Mouse (Mus musculus) limb, embryonic 13.5 days (tissue): ENCODE measurements around the gene Gm20388. TPM values are rescaled to one million over a fixed set of nuclear protein-coding genes. Genes with fewer than 3 reads are reported as not detected.

ENCODE experiments used
- ATAC-seq: fragments of 200-750 bp; cut with Nextera tagmentation; 2 replicates; pipeline ENCODE4 v1.8.0; 2017; ENCODE audit warnings: low read depth, moderate number of reproducible peaks, moderate TSS enrichment; ENCODE audit not compliant: low FRiP score
- H3K27ac ChIP-seq: fragments of 300-500 bp; sonication (generic); 2 replicates; pipeline ENCODE4 v1.5.1; 2015; ENCODE audit warnings: inconsistent platforms, mild to moderate bottlenecking, moderate library complexity
- H3K27me3 ChIP-seq: fragments of 300-500 bp; sonication (generic); 2 replicates; pipeline ENCODE4 v1.6.1; 2015; ENCODE audit warnings: mild to moderate bottlenecking, inconsistent platforms
- H3K36me3 ChIP-seq: fragments of 300-500 bp; sonication (generic); 2 replicates; pipeline ENCODE4 v1.6.1; 2015; ENCODE audit warnings: inconsistent platforms, mild to moderate bottlenecking, moderate library complexity
- H3K4me1 ChIP-seq: fragments of 300-500 bp; sonication (generic); 2 replicates; pipeline ENCODE4 v1.6.1; 2015; ENCODE audit warnings: inconsistent platforms
- H3K4me2 ChIP-seq: fragments of 300-500 bp; sonication (generic); replicated peaks from 2 replicates; pipeline ENCODE4 v1.6.1; 2015; ENCODE audit warnings: inconsistent platforms, mild to moderate bottlenecking, moderate library complexity
- H3K4me3 ChIP-seq: fragments of 300-500 bp; sonication (generic); 2 replicates; pipeline ENCODE4 v1.5.1; 2015; ENCODE audit warnings: moderate library complexity, mild to moderate bottlenecking, inconsistent platforms
- H3K9ac ChIP-seq: fragments of 300-500 bp; sonication (generic); 2 replicates; pipeline ENCODE4 v1.6.1; 2015; ENCODE audit warnings: mild to moderate bottlenecking, inconsistent platforms
- H3K9me3 ChIP-seq: fragments of 300-500 bp; sonication (generic); 2 replicates; pipeline ENCODE4 v1.6.1; 2016; ENCODE audit warnings: inconsistent platforms
- WGBS: fragments of 180-500 bp; shearing (Covaris S2); methylation state at CpG from one replicate; pipeline ENCODE4 v1.1.7; 2015; 5-methylcytosine and 5-hydroxymethylcytosine counted together
- polyA plus RNA-seq: library from polyadenylated mRNA; unstranded; fragments of >200 nt; fragmentation: Nextera tagmentation; extraction: Ambion mirVana; gene quantifications from 2 replicates; pipeline ENCODE4 v1.2.1, GENCODE M21; 2015

The Gm20388 gene
- polyA plus RNA-seq, 1 experiment from 2014 or later, result 7.1 TPM

DNA sequence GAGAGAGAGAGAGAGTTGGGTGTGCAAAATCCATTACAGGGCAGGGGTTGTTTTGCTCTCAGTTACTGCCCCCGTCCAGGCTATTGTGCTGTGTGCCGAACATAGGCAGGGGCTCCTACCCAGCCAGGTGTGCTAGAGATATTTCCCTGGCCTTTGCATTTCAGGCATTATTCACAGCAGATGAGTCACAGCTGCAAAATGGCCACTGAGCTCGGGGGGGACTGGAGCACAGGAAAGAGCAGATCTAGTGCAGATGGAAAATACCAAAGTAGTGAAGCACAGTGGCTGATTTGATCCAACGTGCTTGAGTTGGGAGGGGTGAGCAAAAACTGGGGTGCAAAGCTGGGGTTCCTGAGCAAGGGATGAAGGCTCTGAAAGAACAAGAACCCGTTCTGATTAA lies 210.3 kb downstream of the Gm20388 start:
- Histone ChIP-seq H3K9me3 (no peaks in the 10 kb centered on the region), H3K4me1 (0 out of 2 replicates have a peak, but pooled peaks cover 4% of the 10 kb centered on the region), H3K27ac (no peak overlapping the region), H3K4me3 (no peak overlapping the region), H3K27me3 (peaks cover 37% of the 10 kb centered on the region), H3K9ac (no peak overlapping the region), H3K36me3 (no peaks in the 10 kb centered on the region), H3K4me2 (no peak overlapping the region)
- ATAC-seq, result no peak
- 48% methylated on average over 5 of the region's 5 CpGs for WGBS

DNA sequence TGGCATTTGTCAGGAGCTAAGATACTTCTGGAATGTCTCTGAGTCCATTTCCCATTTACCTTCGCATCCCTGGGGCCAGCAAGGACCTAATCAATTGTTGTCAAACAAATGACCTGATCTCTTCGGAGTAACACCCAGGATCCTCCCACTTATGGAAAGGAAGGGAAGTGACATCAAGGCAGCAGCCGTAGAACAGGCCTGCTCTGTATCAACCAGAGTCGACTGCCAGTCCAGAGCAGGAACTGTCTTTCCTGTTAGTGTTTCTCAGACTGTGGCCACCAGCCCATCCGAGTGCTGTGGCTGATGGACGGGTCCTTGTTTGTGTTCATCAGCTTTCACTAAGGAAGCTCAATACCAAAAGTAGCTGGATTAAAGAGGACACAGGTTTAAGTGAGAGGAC lies 213.6 kb downstream of the Gm20388 start:
- Histone ChIP-seq H3K36me3 (no peaks in the 10 kb centered on the region), H3K4me2 (no peak overlapping the region), H3K9ac (no peak overlapping the region), H3K4me1 (0 out of 2 replicates have a peak, but pooled peaks cover 4% of the 10 kb centered on the region), H3K4me3 (no peak overlapping the region), H3K27ac (no peak overlapping the region), H3K9me3 (no peaks in the 10 kb centered on the region), H3K27me3 (peaks cover 18% of the 10 kb centered on the region)
- ATAC-seq, result no peak
- 33% methylated on average over 6 of the region's 6 CpGs for WGBS

DNA sequence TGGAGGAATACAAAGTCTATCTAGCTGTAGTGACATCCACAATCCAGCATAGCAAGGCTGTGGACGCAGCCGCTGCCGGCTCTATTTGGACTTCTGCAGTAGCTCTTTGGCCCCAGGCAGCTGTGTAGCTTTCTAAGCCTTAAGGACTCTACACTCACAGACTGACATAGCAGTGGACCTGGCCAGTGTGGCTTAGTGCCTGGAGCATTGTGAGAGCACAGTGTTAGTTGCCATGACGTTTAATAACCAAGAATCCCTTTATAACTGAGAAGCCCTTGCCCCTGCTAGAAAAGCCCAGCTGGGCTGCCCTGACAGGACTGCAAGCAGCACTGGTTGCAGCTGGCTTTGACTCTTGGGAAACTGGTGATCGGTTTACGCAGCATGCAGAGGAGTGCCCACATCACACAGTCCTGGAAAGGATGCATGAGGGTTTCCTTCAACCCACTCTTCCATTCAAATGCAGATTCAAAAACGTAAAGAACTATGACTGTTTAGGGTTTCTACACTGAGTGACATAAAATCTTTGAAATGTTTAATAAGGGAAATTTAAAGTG lies 214.3 kb downstream of the Gm20388 start:
- H3K9me3 ChIP-seq, result no peaks in the 10 kb centered on the region
- no peaks in the 10 kb centered on the region for H3K36me3 ChIP-seq
- no peak overlapping the region for H3K9ac ChIP-seq
- H3K4me3 ChIP-seq, result no peak overlapping the region
- no peak overlapping the region for H3K27ac ChIP-seq
- H3K27me3 ChIP-seq, result peaks cover 18% of the 10 kb centered on the region
- no peak overlapping the region for H3K4me2 ChIP-seq
- ATAC-seq, result no peak
- 0 out of 2 replicates have a peak, but pooled peaks cover 4% of the 10 kb centered on the region for H3K4me1 ChIP-seq
- 59% methylated on average over 7 of the region's 7 CpGs for WGBS

DNA sequence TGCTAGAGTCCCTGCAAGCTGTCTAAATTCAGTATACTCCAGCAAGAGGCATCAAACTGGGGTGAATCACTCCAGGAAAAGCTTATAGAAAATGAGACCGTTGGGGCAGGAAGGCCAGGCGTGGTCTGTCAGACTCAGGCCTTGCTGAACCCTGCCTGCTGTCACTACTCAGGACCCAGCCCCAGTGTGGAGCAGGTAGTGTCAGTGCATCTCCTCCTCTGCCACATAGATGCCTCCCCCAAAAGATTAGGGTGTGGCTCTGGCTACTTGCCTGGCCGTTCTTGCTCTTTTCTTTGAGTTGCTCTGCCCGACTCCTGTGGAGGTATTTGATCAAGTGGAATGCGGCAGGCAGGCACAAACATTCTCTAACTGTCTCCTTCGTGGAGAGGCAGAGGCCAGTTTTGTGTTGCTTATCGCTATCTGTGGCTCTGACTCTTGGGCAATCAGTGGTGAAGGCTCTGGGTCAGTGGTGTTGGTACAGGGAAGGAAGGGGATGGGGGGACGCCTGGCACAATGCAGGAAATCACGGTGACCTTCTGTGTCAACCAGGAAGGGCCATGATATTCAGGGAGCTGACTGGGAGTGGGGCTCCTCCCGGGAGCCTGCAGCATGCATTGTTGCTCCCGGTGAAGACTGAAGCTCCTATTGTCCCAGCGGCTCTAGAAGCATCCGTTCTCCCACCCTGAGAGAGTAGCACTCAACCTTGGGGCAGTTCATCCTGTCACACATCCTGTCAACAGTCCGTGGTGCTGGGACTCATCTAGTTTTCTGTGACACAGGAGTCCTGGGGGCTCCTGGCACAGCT lies 215.9 kb downstream of the Gm20388 start:
- Histone ChIP-seq H3K4me1 (no peaks in the 10 kb centered on the region), H3K4me2 (no peak overlapping the region), H3K4me3 (no peak overlapping the region), H3K27ac (no peak overlapping the region), H3K36me3 (no peaks in the 10 kb centered on the region), H3K27me3 (peaks cover 18% of the 10 kb centered on the region), H3K9ac (no peak overlapping the region), H3K9me3 (no peaks in the 10 kb centered on the region)
- WGBS, result 50% methylated on average over 14 of the region's 14 CpGs
- ATAC-seq, result no peak

DNA sequence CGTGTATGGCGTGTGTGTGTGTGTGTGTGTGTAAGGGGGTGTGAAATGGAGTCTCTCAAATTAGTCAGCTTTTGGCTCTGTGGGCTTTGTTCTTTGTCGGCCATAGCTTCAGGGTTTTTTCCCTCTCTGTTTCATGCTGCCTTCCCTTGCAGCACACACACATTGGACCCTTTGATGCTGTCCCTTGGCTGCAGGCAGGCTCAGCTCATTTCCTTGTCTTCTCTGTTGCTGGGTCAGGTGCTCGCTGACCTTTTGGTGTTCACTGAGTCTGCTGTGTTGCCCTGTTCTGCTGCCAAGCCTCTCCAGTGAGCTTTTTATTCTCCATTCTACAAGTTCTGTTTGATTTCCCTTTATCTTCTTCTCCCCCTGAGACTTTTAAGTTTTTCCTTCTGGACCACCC lies 218.9 kb downstream of the Gm20388 start:
- Histone ChIP-seq H3K27ac (no peak overlapping the region), H3K9ac (no peak overlapping the region; the same call in 1 of the 2 replicates), H3K36me3 (no peaks in the 10 kb centered on the region), H3K4me2 (no peak overlapping the region), H3K4me1 (no peaks in the 10 kb centered on the region), H3K27me3 (0 out of 2 replicates have a peak, but pooled peaks cover 14% of the 10 kb centered on the region), H3K9me3 (no peaks in the 10 kb centered on the region), H3K4me3 (no peak overlapping the region)
- no peak for ATAC-seq
- WGBS, result 58% methylated on average over 4 of the region's 4 CpGs

DNA sequence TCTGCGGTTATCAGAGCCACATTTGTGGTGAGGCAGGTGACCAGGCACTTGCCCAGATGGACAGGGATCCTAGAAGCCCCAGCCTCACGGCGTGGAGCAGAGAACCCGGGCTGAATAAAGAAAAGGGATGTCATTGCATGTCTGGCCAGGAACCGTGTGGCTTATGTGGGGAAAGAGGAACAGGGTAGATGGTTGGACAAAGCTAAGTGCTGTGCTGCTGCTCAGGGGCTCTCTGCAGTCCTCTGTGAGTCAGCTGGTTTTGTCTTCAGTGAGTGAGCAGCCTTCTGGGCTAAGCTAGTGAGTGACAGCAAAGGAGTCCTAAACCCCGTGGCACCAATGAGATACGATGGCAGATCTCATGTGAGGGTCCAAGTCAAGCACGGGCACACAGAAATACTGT lies 220.5 kb downstream of the Gm20388 start:
- ATAC-seq, result no peak
- Histone ChIP-seq H3K4me3 (no peak overlapping the region), H3K9ac (no peak overlapping the region), H3K27me3 (0 out of 2 replicates have a peak, but pooled peaks cover 10% of the 10 kb centered on the region), H3K4me2 (no peak overlapping the region), H3K4me1 (no peaks in the 10 kb centered on the region), H3K27ac (no peak overlapping the region), H3K36me3 (no peaks in the 10 kb centered on the region), H3K9me3 (no peaks in the 10 kb centered on the region)
- 81% methylated on average over 8 of the region's 8 CpGs for WGBS

DNA sequence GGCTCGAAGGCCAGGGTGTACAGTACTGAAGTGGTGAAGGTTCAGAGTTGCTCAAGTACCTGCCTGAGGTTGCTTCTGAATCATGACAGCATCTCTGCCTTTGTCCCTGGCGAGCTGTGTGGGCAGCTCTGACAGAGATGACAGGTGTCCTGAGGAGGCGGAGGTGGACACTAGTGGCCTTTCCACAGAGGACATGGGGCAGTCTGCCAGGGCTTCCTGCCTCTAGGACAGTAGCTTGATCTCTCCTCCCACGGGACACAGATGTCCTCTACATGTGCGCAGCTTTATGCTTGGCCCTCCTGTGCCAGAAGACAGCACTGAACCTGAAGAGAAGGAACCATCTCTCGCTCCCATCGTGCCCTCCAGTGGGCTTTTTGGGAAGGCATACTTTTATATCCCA lies 222.5 kb downstream of the Gm20388 start:
- no peak for ATAC-seq
- WGBS, result 88% methylated on average over 7 of the region's 7 CpGs

DNA sequence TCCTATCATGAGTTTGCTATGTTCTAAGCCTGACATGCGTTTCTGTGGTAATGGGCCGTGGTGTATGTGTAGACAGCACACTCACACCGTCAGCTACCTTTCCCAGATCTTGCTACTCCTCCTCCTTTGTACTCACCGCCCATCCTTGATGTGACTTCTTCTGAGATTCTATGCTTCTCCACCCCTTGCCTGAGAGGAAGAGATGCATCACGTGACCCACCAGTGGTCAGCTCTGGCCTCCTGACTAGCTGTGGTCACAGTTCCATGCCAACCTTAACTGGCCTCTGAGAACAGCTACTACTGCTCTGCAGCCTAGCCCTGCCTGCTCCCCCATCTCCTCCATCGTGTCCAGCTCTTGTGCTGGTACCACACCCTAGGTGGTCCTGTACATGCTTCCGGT lies 225.0 kb downstream of the Gm20388 start:
- Histone ChIP-seq H3K4me3 (no peak overlapping the region), H3K27me3 (peaks cover 4% of the 10 kb centered on the region; the same call in 1 of the 2 replicates), H3K4me1 (no peaks in the 10 kb centered on the region), H3K9me3 (no peaks in the 10 kb centered on the region), H3K4me2 (no peak overlapping the region), H3K9ac (no peak overlapping the region), H3K27ac (no peak overlapping the region), H3K36me3 (no peaks in the 10 kb centered on the region)
- 91% methylated on average over 7 of the region's 7 CpGs for WGBS
- no peak for ATAC-seq

More for the DNA sequence above, 222.5 kb downstream of the Gm20388 start:
- no peak overlapping the region for H3K4me2 ChIP-seq
- H3K27ac ChIP-seq, result no peak overlapping the region
- no peaks in the 10 kb centered on the region for H3K4me1 ChIP-seq
- H3K36me3 ChIP-seq, result no peaks in the 10 kb centered on the region
- H3K4me3 ChIP-seq, result no peak overlapping the region
- no peak overlapping the region for H3K9ac ChIP-seq
- no peaks in the 10 kb centered on the region for H3K27me3 ChIP-seq
- no peaks in the 10 kb centered on the region for H3K9me3 ChIP-seq

DNA sequence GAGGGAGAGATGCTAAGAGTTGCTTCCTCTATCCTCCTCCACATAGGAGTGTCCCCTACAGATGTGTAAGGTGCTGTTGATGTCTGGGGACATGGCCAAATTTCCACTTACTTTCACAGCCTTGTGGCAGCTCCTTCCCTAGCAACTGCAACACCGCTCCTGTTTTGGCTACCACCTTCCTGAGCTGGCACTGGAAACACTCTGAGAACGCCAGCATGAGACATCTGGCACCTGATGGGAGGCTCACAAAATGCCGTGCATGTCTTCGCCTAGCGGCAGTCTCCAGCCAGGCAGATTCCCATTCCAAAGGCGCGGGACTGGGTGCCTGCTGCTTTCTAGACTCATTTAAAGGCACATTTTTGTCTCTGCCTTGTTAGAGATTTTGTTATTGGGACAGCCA lies 226.0 kb downstream of the Gm20388 start:
- no peak overlapping the region for H3K9ac ChIP-seq
- WGBS, result 52% methylated on average over 7 of the region's 7 CpGs
- H3K4me1 ChIP-seq, result no peaks in the 10 kb centered on the region
- no peaks in the 10 kb centered on the region for H3K9me3 ChIP-seq
- H3K36me3 ChIP-seq, result no peaks in the 10 kb centered on the region
- no peak overlapping the region for H3K4me3 ChIP-seq
- ATAC-seq, result no peak
- H3K27me3 ChIP-seq, result peaks cover 4% of the 10 kb centered on the region; the same call in 1 of the 2 replicates
- no peak overlapping the region for H3K4me2 ChIP-seq
- H3K27ac ChIP-seq, result no peak overlapping the region

DNA sequence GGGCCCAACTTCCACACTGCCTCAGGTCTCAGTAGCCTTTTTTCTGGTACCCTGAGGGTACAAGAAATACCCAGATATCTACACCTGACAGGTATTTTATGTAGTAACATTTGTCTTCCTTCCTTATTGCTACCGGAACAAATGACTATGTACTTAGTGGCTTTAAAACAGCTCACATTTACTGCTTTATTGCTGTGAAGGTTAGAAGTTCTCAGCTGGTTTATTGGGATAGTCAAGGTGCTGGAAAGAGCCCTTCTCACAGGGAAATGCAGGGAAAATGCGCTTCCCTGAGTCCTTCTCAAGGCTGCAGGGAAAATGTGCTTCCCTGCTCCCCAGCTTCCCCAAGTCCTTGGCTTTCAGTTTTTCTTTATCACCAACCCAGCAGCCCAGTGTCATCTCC lies 228.3 kb downstream of the Gm20388 start:
- Histone ChIP-seq H3K4me2 (no peak overlapping the region), H3K9me3 (no peaks in the 10 kb centered on the region), H3K27me3 (peaks cover 4% of the 10 kb centered on the region; the same call in 1 of the 2 replicates), H3K9ac (no peak overlapping the region), H3K4me1 (no peaks in the 10 kb centered on the region), H3K36me3 (no peaks in the 10 kb centered on the region), H3K27ac (no peak overlapping the region), H3K4me3 (no peak overlapping the region)
- no peak for ATAC-seq
- 37% methylated on average over 2 of the region's 2 CpGs for WGBS

DNA sequence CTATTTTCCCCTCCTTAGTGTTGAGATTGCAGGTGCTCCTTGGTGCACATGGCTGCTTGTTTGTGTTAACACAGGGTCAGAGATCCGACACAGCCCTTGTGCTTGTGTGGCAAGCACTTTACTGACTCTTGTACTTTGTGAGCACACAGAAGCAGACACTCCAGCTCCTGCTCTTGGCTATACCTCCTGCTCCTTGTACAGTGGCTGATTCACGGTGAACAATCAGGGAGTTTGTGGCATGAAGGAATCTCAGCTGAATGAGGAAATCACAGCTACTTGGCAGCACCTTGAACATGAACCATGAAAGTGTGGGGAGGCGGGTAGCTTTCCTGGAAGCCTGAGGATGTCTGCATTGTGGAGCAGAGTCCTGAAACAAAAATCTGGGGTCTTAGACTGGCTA lies 230.1 kb downstream of the Gm20388 start:
- peaks cover 4% of the 10 kb centered on the region; the same call in 1 of the 2 replicates for H3K27me3 ChIP-seq
- 61% methylated on average over 3 of the region's 3 CpGs for WGBS
- H3K4me2 ChIP-seq, result no peak overlapping the region
- H3K4me1 ChIP-seq, result peaks cover 8% of the 10 kb centered on the region; the same call in 1 of the 2 replicates
- ATAC-seq, result no peak
- no peak overlapping the region for H3K4me3 ChIP-seq
- H3K9ac ChIP-seq, result no peak overlapping the region; the same call in 1 of the 2 replicates
- H3K36me3 ChIP-seq, result no peaks in the 10 kb centered on the region
- no peak overlapping the region for H3K27ac ChIP-seq
- no peaks in the 10 kb centered on the region for H3K9me3 ChIP-seq

DNA sequence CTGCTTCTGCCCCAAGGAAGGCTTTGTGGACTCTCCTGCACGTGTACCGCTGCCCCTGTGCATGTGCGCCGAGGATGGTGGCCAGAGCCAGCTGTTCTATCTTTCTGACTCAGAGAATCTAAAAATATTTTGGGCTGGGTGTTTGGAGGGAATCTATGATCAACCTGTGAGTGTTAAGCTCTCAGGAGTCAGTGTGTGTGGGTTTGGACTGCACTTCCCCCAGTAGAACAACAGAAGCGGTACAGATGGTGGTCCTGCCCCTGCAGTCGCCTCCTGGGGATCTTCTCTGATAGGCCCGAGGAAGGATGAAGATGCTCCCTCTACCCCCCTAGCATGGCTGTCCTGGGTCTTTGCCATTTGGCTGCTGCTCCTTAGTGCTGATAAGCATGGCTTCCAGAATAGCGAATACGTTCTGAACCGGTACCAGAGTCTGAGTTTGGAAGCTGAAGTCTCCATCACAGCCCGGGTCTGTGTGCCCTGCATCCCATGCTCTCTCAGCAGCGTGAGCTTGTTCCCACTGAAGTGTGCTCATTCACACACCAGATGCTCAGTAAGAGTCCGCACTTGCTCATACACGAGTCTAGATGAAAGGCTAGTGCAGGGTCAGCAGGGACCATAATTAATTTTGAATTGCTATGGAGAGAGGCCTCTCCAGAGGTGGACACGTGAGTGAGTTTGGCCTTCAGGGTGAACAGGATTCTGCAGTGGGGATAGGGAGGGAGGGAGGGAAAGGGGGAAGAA lies 233.4 kb downstream of the Gm20388 start:
- H3K9me3 ChIP-seq, result no peaks in the 10 kb centered on the region
- no peak for ATAC-seq
- H3K4me1 ChIP-seq, result peaks cover 8% of the 10 kb centered on the region; the same call in 1 of the 2 replicates
- H3K9ac ChIP-seq, result no peak overlapping the region
- 60% methylated on average over 15 of the region's 15 CpGs for WGBS
- no peak overlapping the region for H3K27ac ChIP-seq
- no peak overlapping the region for H3K4me3 ChIP-seq
- no peaks in the 10 kb centered on the region for H3K36me3 ChIP-seq
- H3K4me2 ChIP-seq, result no peak overlapping the region
- H3K27me3 ChIP-seq, result no peaks in the 10 kb centered on the region
